23 mouse cellular contexts compared by ENCODE assay signal in genomic region chr7:31110861-31111385, GRCm38 (mm10). TPM values are rescaled to one million over a fixed set of nuclear protein-coding genes. Genes with fewer than 3 reads are reported as not detected.
DNase-seq lines count a peak whose midpoint lies in the region; ATAC-seq and TF ChIP-seq lines count a peak whose summit lies in the region.
"Had no signal": no experiment of that assay in that cellular context is flagged by ENCODE, and none has a peak within 500 bp of the region (broad histone marks: within the 10 kb centered on the region; RNA-seq: fewer than 3 reads in every experiment).

No protein-coding gene starts in this region.

- peaks cover 16% of the 10 kb centered on the region for H3K36me3 ChIP-seq in liver, adult 2 months (ENCODE audit: control insufficient read depth, insufficient read depth, low read length)
- H3K36me3 ChIP-seq in MEL (ENCODE audit: control insufficient read depth in 1 of 2, insufficient read depth in 2 of 2, low read length in 2 of 2): peaks cover 0 to 10% of the 10 kb centered on the region in 2 experiments; a peak in 2 of 4 replicates
- H3K36me3 ChIP-seq: embryonic facial prominence, embryonic 10.5 days; heart, embryonic 15.5 days; hindbrain, embryonic 13.5 days had no signal

- peak overlapping the region; percentile 84 for H3K27ac ChIP-seq in liver, adult 2 months (replicated peaks; ENCODE audit: insufficient read depth, low read depth, low read length)
- H3K27ac ChIP-seq in MEL (ENCODE audit: control insufficient read depth, low read depth, low read length): peak overlapping the region; percentile 47; the same call in 1 of the 2 replicates
- H3K27ac ChIP-seq in cerebellum, adult 2 months (ENCODE audit: insufficient read depth, low read length): no peak overlapping the region
- H3K27ac ChIP-seq: heart, embryonic 15.5 days; hindbrain, embryonic 13.5 days; left cerebral cortex, adult 2 months had no signal

- peak overlapping the region; percentile 30 for H3K4me3 ChIP-seq in liver, adult 2 months (ENCODE audit: insufficient read depth, low read depth, low read length)
- H3K4me3 ChIP-seq in MEL (ENCODE audit: control insufficient read depth in 1 of 2, insufficient read depth in 1 of 2, low read depth in 2 of 2, low read length in 2 of 2): peak overlapping the region in 1 of 2 experiments; percentile 2; a peak in 1 of 4 replicates
- H3K4me3 ChIP-seq in lung, adult 2 months (replicated peaks; ENCODE audit: extremely low read depth, low read depth, low read length): no peak overlapping the region
- no peak overlapping the region for H3K4me3 ChIP-seq in cerebellum, adult 2 months (replicated peaks; ENCODE audit: insufficient read depth, low read depth, low read length)
- H3K4me3 ChIP-seq: embryonic facial prominence, embryonic 10.5 days; erythroblast, embryonic 14.5 days; heart, embryonic 15.5 days; hindbrain, embryonic 13.5 days; left cerebral cortex, adult 2 months had no signal

- no peaks in the 10 kb centered on the region for H3K27me3 ChIP-seq in liver, adult 2 months (ENCODE audit: control insufficient read depth, insufficient read depth, low read length)
- no peaks in the 10 kb centered on the region for H3K27me3 ChIP-seq in MEL (ENCODE audit: control insufficient read depth in 1 of 2, insufficient read depth in 2 of 2, low read length in 2 of 2)
- no peaks in the 10 kb centered on the region for H3K27me3 ChIP-seq in cerebellum, adult 2 months (ENCODE audit: control insufficient read depth, insufficient read depth, low read length)
- H3K27me3 ChIP-seq: heart, embryonic 15.5 days had no signal

- peaks cover 36% of the 10 kb centered on the region for H3K4me1 ChIP-seq in liver, adult 2 months (ENCODE audit: control insufficient read depth, insufficient read depth, low read length)
- peaks cover 4 to 25% of the 10 kb centered on the region in 2 experiments for H3K4me1 ChIP-seq in MEL (ENCODE audit: control insufficient read depth in 1 of 2, insufficient read depth in 2 of 2, low read length in 2 of 2)
- peaks cover 6% of the 10 kb centered on the region; the same call in 1 of the 2 replicates for H3K4me1 ChIP-seq in lung, adult 2 months (ENCODE audit: control insufficient read depth, insufficient read depth, low read length)
- H3K4me1 ChIP-seq in cerebellum, adult 2 months (ENCODE audit: control insufficient read depth, insufficient read depth, low read length): peaks cover 20% of the 10 kb centered on the region

- H3K9ac ChIP-seq in liver, adult 2 months (ENCODE audit: low read depth, low read length): peak overlapping the region; percentile 73
- H3K9ac ChIP-seq in MEL (ENCODE audit: control insufficient read depth, low read depth, low read length, poor library complexity, severe bottlenecking): no peak overlapping the region
- H3K9ac ChIP-seq: forebrain, postnatal 0 days; heart, embryonic 15.5 days; hindbrain, embryonic 13.5 days; lung, embryonic 14.5 days had no signal

- peak; percentile 68 to 81 for TF ChIP-seq EP300 in MEL (IDR thresholded peaks at IDR 0.05; ENCODE audit: low read depth in 1 of 2, low read length in 2 of 2)

- H3K9me3 ChIP-seq in MEL (replicated peaks; ENCODE audit: insufficient read depth, low read length): no peaks in the 10 kb centered on the region
- H3K9me3 ChIP-seq: embryonic facial prominence, embryonic 10.5 days; heart, embryonic 15.5 days; hindbrain, embryonic 13.5 days had no signal

- peaks cover 19% of the 10 kb centered on the region for H3K79me2 ChIP-seq in liver, adult 2 months (ENCODE audit: control insufficient read depth, insufficient read depth, low read length)
- H3K79me2 ChIP-seq in MEL (ENCODE audit: control insufficient read depth, insufficient read depth, low read length, poor library complexity): no peaks in the 10 kb centered on the region

- no peak for TF ChIP-seq RAD21 in MEL (IDR thresholded peaks at IDR 0.05; ENCODE audit: low read depth, low read length)

- 18% methylated on average over 15 of the region's 15 CpGs for WGBS in liver, adult 2 months
- WGBS in lung, adult 2 months: 71% methylated on average over 15 of the region's 15 CpGs
- WGBS in cerebellum, adult 2 months: 86% methylated on average over 15 of the region's 15 CpGs

- DNase-seq in liver, adult 2 months (ENCODE audit: extremely low read depth, low read depth, low spot score): peak; percentile 86
- DNase-seq in liver: no peak
- peak; percentile 59 for DNase-seq in MEL (ENCODE audit: low read depth, low spot score)
- DNase-seq in lung, adult 2 months: no peak
- DNase-seq in cerebellum, adult 2 months: no peak
- no peak for DNase-seq in right cerebral cortex, postnatal 25 days
- DNase-seq: adrenal gland, adult 2 months; cerebellum, postnatal 25 days; forebrain, postnatal 0 days; gastrocnemius, postnatal 14 days; kidney, adult 2 months; lung, embryonic 14.5 days; retina, postnatal 1 day; thymus, postnatal 14 days had no signal

- ATAC-seq in hematopoietic stem cell, adult 5-6 weeks (replicated peaks in 1 of 2; ENCODE audit: insufficient read depth in 1 of 2, low FRiP score in 2 of 2, low TSS enrichment in 1 of 2, low read depth in 1 of 2, poor library complexity in 2 of 2, severe bottlenecking in 2 of 2): peak; percentile 33 to 40; a peak in 2 of 4 replicates
- ATAC-seq in megakaryocyte-erythroid progenitor cell, adult 5-6 weeks (replicated peaks; ENCODE audit: low FRiP score, low TSS enrichment, poor library complexity, severe bottlenecking): peak; percentile 82
- ATAC-seq: forebrain, postnatal 0 days had no signal

- no peak for TF ChIP-seq POLR2A in liver, adult 2 months (IDR thresholded peaks at IDR 0.05; ENCODE audit: extremely low read depth, insufficient read depth, low read length)
- no peak for TF ChIP-seq POLR2A in MEL (IDR thresholded peaks at IDR 0.05; ENCODE audit: control insufficient read depth in 1 of 2, insufficient read depth in 1 of 2, low read depth in 1 of 2, low read length in 2 of 2, poor library complexity in 1 of 2)
- no peak for TF ChIP-seq POLR2A in lung, adult 2 months (IDR thresholded peaks at IDR 0.05; ENCODE audit: borderline replicate concordance, extremely low read depth, low read depth, low read length)
- no peak for TF ChIP-seq POLR2A in cerebellum, adult 2 months (IDR thresholded peaks at IDR 0.05; ENCODE audit: borderline replicate concordance, insufficient read depth, low read length)

- no peak for TF ChIP-seq CTCF in liver, adult 2 months (IDR thresholded peaks at IDR 0.05; ENCODE audit: low read depth, low read length)
- TF ChIP-seq CTCF in MEL (IDR thresholded peaks at IDR 0.05 in 2 of 3, conservative IDR thresholded peaks at IDR 0.05 in 1 of 3; ENCODE audit: control insufficient read depth in 1 of 3, insufficient read depth in 1 of 3, low read depth in 2 of 3, low read length in 3 of 3, poor library complexity in 1 of 3, severe bottlenecking in 1 of 3): no peak
- TF ChIP-seq CTCF in lung, adult 2 months (IDR thresholded peaks at IDR 0.05; ENCODE audit: insufficient read depth, low read length): no peak
- TF ChIP-seq CTCF in cerebellum, adult 2 months (IDR thresholded peaks at IDR 0.05; ENCODE audit: borderline replicate concordance, insufficient read depth, low read depth, low read length): no peak

RNA-seq across cellular contexts. Expression of gene Hpn, which starts 4.2 kb away (rescaled TPM):
- 282 and 327 TPM in 2 replicates for total RNA-seq in liver, adult 2 months (2014; rRNA removed)
- 883 and 920 TPM in 2 replicates for polyA plus RNA-seq in liver, adult 2 months (2012; rRNA removed)
- total RNA-seq in MEL (2012; rRNA removed): 0.69 and 1.6 TPM in 2 replicates
- polyA plus RNA-seq in MEL (2012; ENCODE audit: insufficient read depth in 1 of 2, insufficient read length in 2 of 2, low read depth in 1 of 2, low replicate concordance in 2 of 2, missing spikeins in 1 of 2): 1 to 10 TPM in 1 of 2 experiments, not detected in 1; 1.1 TPM
- total RNA-seq in hematopoietic stem cell, adult 5-6 weeks (2017): 4.3 and 13.0 TPM in 2 replicates
- 103 and 201 TPM in 2 replicates for total RNA-seq in megakaryocyte-erythroid progenitor cell, adult 5-6 weeks (2014; fragmentation: Nextera tagmentation)
- 28.3 and 32.3 TPM in 2 replicates for total RNA-seq in megakaryocyte-erythroid progenitor cell, adult 5-6 weeks (2017)
- 30.1 and 34.5 TPM in 2 replicates for polyA plus RNA-seq in lung, adult 2 months (2012; rRNA removed)
- polyA plus RNA-seq in cerebellum, adult 2 months (2012; rRNA removed): 9.4 and 10.8 TPM in 2 replicates

RNA-seq across cellular contexts. Expression of gene Scn1b, which starts 15.9 kb away (rescaled TPM):
- total RNA-seq in liver, adult 2 months (2014; rRNA removed): 2.4 and 3.5 TPM in 2 replicates
- polyA plus RNA-seq in liver, adult 2 months (2012; rRNA removed): 4.4 and 7.1 TPM in 2 replicates
- total RNA-seq in MEL (2012; rRNA removed): not detected in 2 replicates
- not detected for polyA plus RNA-seq in MEL (2012; ENCODE audit: insufficient read depth in 1 of 2, insufficient read length in 2 of 2, low read depth in 1 of 2, low replicate concordance in 2 of 2, missing spikeins in 1 of 2)
- total RNA-seq in hematopoietic stem cell, adult 5-6 weeks (2017): 4.8 and 6.6 TPM in 2 replicates
- 0.64 TPM in 1 of 2 replicates, not detected in the other for total RNA-seq in megakaryocyte-erythroid progenitor cell, adult 5-6 weeks (2014; fragmentation: Nextera tagmentation)
- total RNA-seq in megakaryocyte-erythroid progenitor cell, adult 5-6 weeks (2017): 1.4 TPM in 1 of 2 replicates, not detected in the other
- polyA plus RNA-seq in lung, adult 2 months (2012; rRNA removed): 26.6 and 43.9 TPM in 2 replicates
- 1,376 and 1,380 TPM in 2 replicates for polyA plus RNA-seq in cerebellum, adult 2 months (2012; rRNA removed)

RNA-seq across cellular contexts. Expression of gene Fxyd3, which starts 34.4 kb away (rescaled TPM):
- total RNA-seq in liver, adult 2 months (2014; rRNA removed): 0.27 and 0.46 TPM in 2 replicates
- polyA plus RNA-seq in liver, adult 2 months (2012; rRNA removed): 0.50 and 0.83 TPM in 2 replicates
- not detected in 2 replicates for total RNA-seq in MEL (2012; rRNA removed)
- not detected for polyA plus RNA-seq in MEL (2012; ENCODE audit: insufficient read depth in 1 of 2, insufficient read length in 2 of 2, low read depth in 1 of 2, low replicate concordance in 2 of 2, missing spikeins in 1 of 2)
- not detected in 2 replicates for total RNA-seq in hematopoietic stem cell, adult 5-6 weeks (2017)
- not detected in 2 replicates for total RNA-seq in megakaryocyte-erythroid progenitor cell, adult 5-6 weeks (2014; fragmentation: Nextera tagmentation)
- total RNA-seq in megakaryocyte-erythroid progenitor cell, adult 5-6 weeks (2017): not detected in 2 replicates
- polyA plus RNA-seq in lung, adult 2 months (2012; rRNA removed): 16.4 and 43.2 TPM in 2 replicates
- polyA plus RNA-seq in cerebellum, adult 2 months (2012; rRNA removed): 1.3 and 1.4 TPM in 2 replicates
- total RNA-seq: forebrain, postnatal 0 days; left cerebral cortex, adult 2 months; monocyte, adult 5-6 weeks had no signal
- polyA plus RNA-seq: erythroblast, embryonic 14.5 days; forebrain, postnatal 0 days; neural tube, embryonic 14.5 days had no signal

RNA-seq across cellular contexts. Expression of gene Gramd1a, which starts 44.8 kb away (rescaled TPM):
- 5.1 and 6.6 TPM in 2 replicates for total RNA-seq in liver, adult 2 months (2014; rRNA removed)
- 17.0 and 33.0 TPM in 2 replicates for polyA plus RNA-seq in liver, adult 2 months (2012; rRNA removed)
- 18.2 and 21.8 TPM in 2 replicates for total RNA-seq in MEL (2012; rRNA removed)
- polyA plus RNA-seq in MEL (2012; ENCODE audit: insufficient read depth in 1 of 2, insufficient read length in 2 of 2, low read depth in 1 of 2, low replicate concordance in 2 of 2, missing spikeins in 1 of 2): 10 to 100 TPM in 1 of 2 experiments, not detected in 1; 65.7 TPM
- total RNA-seq in hematopoietic stem cell, adult 5-6 weeks (2017): 89.4 and 90.0 TPM in 2 replicates
- total RNA-seq in megakaryocyte-erythroid progenitor cell, adult 5-6 weeks (2014; fragmentation: Nextera tagmentation): 75.2 and 78.4 TPM in 2 replicates
- 19.2 and 29.6 TPM in 2 replicates for total RNA-seq in megakaryocyte-erythroid progenitor cell, adult 5-6 weeks (2017)
- 103 and 113 TPM in 2 replicates for polyA plus RNA-seq in lung, adult 2 months (2012; rRNA removed)
- polyA plus RNA-seq in cerebellum, adult 2 months (2012; rRNA removed): 148 and 153 TPM in 2 replicates

RNA-seq across cellular contexts. Expression of gene Lgi4, which starts 51.8 kb away (rescaled TPM):
- total RNA-seq in liver, adult 2 months (2014; rRNA removed): 0.07 and 0.18 TPM in 2 replicates
- polyA plus RNA-seq in liver, adult 2 months (2012; rRNA removed): 0.04 and 0.09 TPM in 2 replicates
- total RNA-seq in MEL (2012; rRNA removed): not detected in 2 replicates
- polyA plus RNA-seq in MEL (2012; ENCODE audit: insufficient read depth in 1 of 2, insufficient read length in 2 of 2, low read depth in 1 of 2, low replicate concordance in 2 of 2, missing spikeins in 1 of 2): not detected
- total RNA-seq in hematopoietic stem cell, adult 5-6 weeks (2017): not detected in 2 replicates
- total RNA-seq in megakaryocyte-erythroid progenitor cell, adult 5-6 weeks (2014; fragmentation: Nextera tagmentation): not detected in 2 replicates
- total RNA-seq in megakaryocyte-erythroid progenitor cell, adult 5-6 weeks (2017): not detected in 2 replicates
- polyA plus RNA-seq in lung, adult 2 months (2012; rRNA removed): 6.8 TPM in 2 replicates
- 48.9 and 54.2 TPM in 2 replicates for polyA plus RNA-seq in cerebellum, adult 2 months (2012; rRNA removed)
- polyA plus RNA-seq: erythroblast, embryonic 14.5 days; neural tube, embryonic 14.5 days had no signal

Comparison
In these comparisons a context has a peak if more than half of its experiments do, and no peak if none do; other contexts are left out.
1. DNase-seq: peak in liver, adult 2 months (single experiment) and MEL (single experiment); none in liver (single experiment), lung, adult 2 months (single experiment), cerebellum, adult 2 months (0 of 2) and right cerebral cortex, postnatal 25 days (single experiment).